Mouse (Mus musculus) C2C12 (cell line): ENCODE measurements around the gene Stag1. TPM values are rescaled to one million over a fixed set of nuclear protein-coding genes. Genes with fewer than 3 reads are reported as not detected.

Experiments used
- H3K27me3 ChIP-seq: one replicate; pipeline ENCODE4 v1.6.1; 2011; ENCODE audit not compliant: control insufficient read depth, insufficient read depth, insufficient read length
- H3K36me3 ChIP-seq: one replicate; pipeline ENCODE4 v1.6.1; 2011; ENCODE audit not compliant: control insufficient read depth, insufficient read depth
- H3K4me3 ChIP-seq: one replicate; pipeline ENCODE4 v1.5.1; 2011; ENCODE audit warnings: mild to moderate bottlenecking, control low read depth; ENCODE audit not compliant: poor library complexity, insufficient read depth, severe bottlenecking
- H3K79me2 ChIP-seq: one replicate; pipeline ENCODE4 v1.6.1; 2011; ENCODE audit not compliant: control insufficient read depth, insufficient read depth
- H3K79me3 ChIP-seq: one replicate; pipeline ENCODE4 v1.6.1; 2011; ENCODE audit warnings: low read depth, control low read depth
- H3ac ChIP-seq: one replicate; pipeline ENCODE3; 2011; ENCODE audit warnings: low read depth; ENCODE audit not compliant: control insufficient read depth, insufficient read length
- CEBPB ChIP-seq: IDR thresholded peaks from one replicate; pipeline ENCODE4 v1.6.1; 2011; ENCODE audit warnings: low read depth, mild to moderate bottlenecking, control low read depth, moderate library complexity
- CTCF ChIP-seq: IDR thresholded peaks from one replicate; pipeline ENCODE4 v1.5.1; 2011; ENCODE audit not compliant: control insufficient read depth, insufficient read depth, insufficient read length
- FOSL1 ChIP-seq: IDR thresholded peaks from one replicate; pipeline ENCODE4 v1.8.0; 2011; ENCODE audit warnings: mild to moderate bottlenecking, low read length; ENCODE audit not compliant: poor library complexity, insufficient read depth, severe bottlenecking
- MAX ChIP-seq: IDR thresholded peaks from one replicate; pipeline ENCODE4 v1.6.1; 2011; ENCODE audit warnings: mild to moderate bottlenecking, control low read depth
- MYOD1 ChIP-seq: IDR thresholded peaks from one replicate; pipeline ENCODE4 v1.6.1; 2011; ENCODE audit warnings: low read depth; ENCODE audit not compliant: control insufficient read depth, insufficient read length
- MYOG ChIP-seq: IDR thresholded peaks from one replicate; pipeline ENCODE4 v1.6.1; 2011; ENCODE audit not compliant: control insufficient read depth, insufficient read length; ENCODE audit errors: extremely low read depth
- USF1 ChIP-seq: IDR thresholded peaks from one replicate; pipeline ENCODE4 v1.6.1; 2011; ENCODE audit warnings: low read depth, mild to moderate bottlenecking, control low read depth, moderate library complexity
- polyA plus RNA-seq: library from polyadenylated mRNA; unstranded; fragments of >200 nt; fragmentation: generic; extraction: Trizol; gene quantifications from one replicate; pipeline ENCODE4 v1.2.1, GENCODE M21; 2012; ENCODE audit warnings: missing spikeins

The Stag1 gene
- polyA plus RNA-seq, 1 experiment: 6.6 TPM

GRCm38 (mm10) chr9:100962903-100963427 lies 365.4 kb downstream of the Stag1 start:
- no peaks in the 10 kb centered on the region for H3K27me3 ChIP-seq
- no peaks in the 10 kb centered on the region for H3K36me3 ChIP-seq
- no peak overlapping the region for H3ac ChIP-seq
- no peaks in the 10 kb centered on the region for H3K79me3 ChIP-seq
- no peak overlapping the region for H3K4me3 ChIP-seq
- H3K79me2 ChIP-seq: no peaks in the 10 kb centered on the region
- TF ChIP-seq MYOG (no peak), FOSL1 (no peak), CTCF (no peak), MAX (no peak), MYOD1 (no peak), USF1 (no peak), CEBPB (no peak)

- H3K79me2 ChIP-seq: no peaks in the 10 kb centered on the region
- no peaks in the 10 kb centered on the region for H3K79me3 ChIP-seq
- H3ac ChIP-seq: no peak overlapping the region
- no peaks in the 10 kb centered on the region for H3K27me3 ChIP-seq
- TF ChIP-seq CTCF (no peak), USF1 (no peak), MYOG (no peak), FOSL1 (no peak)
- H3K36me3 ChIP-seq: no peaks in the 10 kb centered on the region
- no peak overlapping the region for H3K4me3 ChIP-seq
These were observed 365.9 kb downstream of the Stag1 start for GRCm38 (mm10) chr9:100963428-100963912.

- no peaks in the 10 kb centered on the region for H3K27me3 ChIP-seq
- no peak overlapping the region for H3K4me3 ChIP-seq
- TF ChIP-seq MYOD1: no peak
- no peak for TF ChIP-seq MAX
- TF ChIP-seq CTCF: no peak
- TF ChIP-seq CEBPB: no peak
- no peak for TF ChIP-seq USF1
- TF ChIP-seq MYOG: no peak
- H3K79me2 ChIP-seq: no peaks in the 10 kb centered on the region
- H3ac ChIP-seq: no peak overlapping the region
- no peaks in the 10 kb centered on the region for H3K79me3 ChIP-seq
- no peaks in the 10 kb centered on the region for H3K36me3 ChIP-seq
These were observed 366.5 kb downstream of the Stag1 start for GRCm38 (mm10) chr9:100964106-100964505.

GRCm38 (mm10) chr9:100969461-100969860 lies 371.9 kb downstream of the Stag1 start:
- no peaks in the 10 kb centered on the region for H3K79me3 ChIP-seq
- H3ac ChIP-seq: no peak overlapping the region
- H3K4me3 ChIP-seq: no peak overlapping the region
- no peaks in the 10 kb centered on the region for H3K79me2 ChIP-seq
- H3K27me3 ChIP-seq: no peaks in the 10 kb centered on the region
- H3K36me3 ChIP-seq: no peaks in the 10 kb centered on the region
- TF ChIP-seq MYOD1 (no peak), MAX (no peak), MYOG (no peak), FOSL1 (no peak), USF1 (no peak), CEBPB (no peak), CTCF (no peak)

GRCm38 (mm10) chr9:100978666-100979065 lies 381.1 kb downstream of the Stag1 start:
- no peaks in the 10 kb centered on the region for H3K79me2 ChIP-seq
- no peak overlapping the region for H3K4me3 ChIP-seq
- no peaks in the 10 kb centered on the region for H3K36me3 ChIP-seq
- TF ChIP-seq CTCF: no peak
- TF ChIP-seq MYOG: no peak
- TF ChIP-seq MAX: no peak
- TF ChIP-seq MYOD1: no peak
- TF ChIP-seq FOSL1: no peak
- TF ChIP-seq CEBPB: no peak
- no peak for TF ChIP-seq USF1
- no peaks in the 10 kb centered on the region for H3K27me3 ChIP-seq
- H3K79me3 ChIP-seq: no peaks in the 10 kb centered on the region
- no peak overlapping the region for H3ac ChIP-seq

- no peak overlapping the region for H3ac ChIP-seq
- no peak overlapping the region for H3K4me3 ChIP-seq
- no peaks in the 10 kb centered on the region for H3K27me3 ChIP-seq
- no peaks in the 10 kb centered on the region for H3K79me3 ChIP-seq
- TF ChIP-seq MYOG (no peak), MYOD1 (no peak), CTCF (no peak), FOSL1 (no peak)
- H3K36me3 ChIP-seq: no peaks in the 10 kb centered on the region
- H3K79me2 ChIP-seq: no peaks in the 10 kb centered on the region
These were observed 381.7 kb downstream of the Stag1 start for GRCm38 (mm10) chr9:100979260-100979659.
